Mouse (Mus musculus) spleen, adult 12 weeks (tissue): Measurements from ENCODE around the gene Scfd2.

Experiments
- DNase-seq: peaks from one replicate; pipeline ENCODE4 v3.0.0; 2022; ENCODE audit warnings: low spot score

Scfd2 gene

GRCm38 (mm10) chr5:74240926-74241680 is 290.5 kb downstream of the Scfd2 start:
- no peak for DNase-seq

DNA sequence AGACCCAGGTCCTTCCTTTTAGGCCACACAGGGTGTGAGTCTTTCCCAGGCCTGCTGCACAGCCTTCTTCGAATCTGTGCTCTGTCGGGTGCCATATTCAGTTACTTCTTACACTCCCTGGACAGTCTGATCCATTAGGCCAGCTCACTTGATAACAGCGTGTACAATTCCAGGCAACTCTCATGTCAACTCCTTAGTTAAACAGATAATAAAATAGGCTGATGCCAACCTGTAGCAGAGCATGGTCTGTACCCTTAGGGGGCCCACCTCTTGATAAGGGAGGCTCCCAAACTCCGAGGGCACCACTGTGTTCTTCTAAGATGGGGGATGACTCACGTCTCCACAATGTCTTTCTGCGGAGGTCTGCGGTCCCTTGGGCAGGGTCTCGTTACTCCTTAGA is 291.3 kb downstream of the Scfd2 start:
- DNase-seq: no peak

DNA sequence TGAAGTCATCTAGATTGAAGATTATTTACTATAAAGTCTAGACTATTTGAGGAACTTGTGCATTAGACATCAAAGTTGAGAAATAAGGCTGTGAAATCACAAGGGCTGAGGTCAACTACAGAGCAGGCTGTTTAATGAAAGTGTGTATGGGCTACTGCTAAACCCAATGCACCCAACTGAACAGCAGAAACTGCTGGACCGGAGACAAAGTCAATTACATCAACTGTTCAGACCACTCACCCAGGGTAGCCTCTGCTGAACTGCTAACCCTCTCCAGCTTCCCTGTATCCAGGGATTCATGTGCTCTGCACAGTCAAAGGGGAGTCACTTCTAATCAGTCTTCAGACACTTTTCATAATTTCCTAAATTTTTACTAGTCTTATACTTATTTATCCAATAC is 292.2 kb downstream of the Scfd2 start:
- no peak for DNase-seq

- DNase-seq: no peak
These were observed 297.8 kb downstream of the Scfd2 start for GRCm38 (mm10) chr5:74233808-74234207.

- DNase-seq: no peak
These were observed 301.0 kb downstream of the Scfd2 start for GRCm38 (mm10) chr5:74230525-74230924.

DNA sequence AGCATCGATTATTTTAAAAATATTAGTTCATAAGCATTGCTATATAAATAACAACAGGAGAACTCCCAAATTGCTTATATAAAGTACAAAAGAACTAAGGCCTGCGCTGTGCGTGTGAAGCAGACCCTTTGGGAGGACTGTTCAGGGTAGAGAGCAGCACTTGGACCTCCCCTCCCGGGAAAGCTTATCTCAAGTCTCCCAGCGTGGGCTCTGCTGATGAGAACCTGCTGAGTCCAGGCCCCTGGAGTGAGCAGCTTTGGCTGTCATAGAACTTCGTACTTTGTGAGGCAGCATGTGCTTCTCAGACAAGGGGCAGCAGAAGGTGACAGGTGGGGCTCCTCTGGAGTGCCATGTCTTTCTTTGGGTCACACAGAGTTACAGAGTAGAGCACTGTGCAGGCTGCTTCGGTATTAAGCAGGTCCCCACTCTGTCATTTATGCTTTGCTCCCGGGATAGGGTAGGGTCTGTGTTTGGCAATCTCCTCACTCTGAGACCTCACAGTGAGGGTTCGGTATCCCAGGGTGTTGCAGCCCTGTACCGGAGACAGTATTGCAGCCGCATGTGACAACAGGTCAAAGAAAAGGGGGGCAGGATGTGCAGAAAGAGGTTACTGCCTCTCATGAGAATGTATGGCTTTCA is 301.7 kb downstream of the Scfd2 start:
- DNase-seq: no peak

DNA sequence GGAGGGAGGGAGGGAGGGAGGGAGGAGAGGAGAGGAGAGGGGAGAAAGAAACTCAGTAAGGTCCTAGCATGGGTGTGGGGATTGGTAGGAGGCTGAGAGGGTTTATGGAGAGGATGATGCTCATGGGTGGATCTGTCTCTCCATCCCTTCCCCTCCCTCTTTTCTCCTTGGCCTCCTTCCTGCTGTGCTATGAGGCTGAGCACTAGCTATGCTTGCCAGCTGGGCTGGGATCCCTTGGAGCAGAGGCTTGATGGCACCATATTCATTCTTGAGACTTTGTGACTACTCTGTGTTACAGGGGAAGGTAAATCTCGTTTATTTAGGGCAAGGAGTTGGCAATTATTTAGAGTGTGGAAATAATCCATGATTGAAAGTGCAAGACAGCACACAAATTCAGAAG is 302.6 kb downstream of the Scfd2 start:
- DNase-seq: no peak

GRCm38 (mm10) chr5:74227352-74227751 is 304.2 kb downstream of the Scfd2 start:
- DNase-seq: no peak

GRCm38 (mm10) chr5:74226183-74226582 is 305.4 kb downstream of the Scfd2 start:
- no peak for DNase-seq

DNA sequence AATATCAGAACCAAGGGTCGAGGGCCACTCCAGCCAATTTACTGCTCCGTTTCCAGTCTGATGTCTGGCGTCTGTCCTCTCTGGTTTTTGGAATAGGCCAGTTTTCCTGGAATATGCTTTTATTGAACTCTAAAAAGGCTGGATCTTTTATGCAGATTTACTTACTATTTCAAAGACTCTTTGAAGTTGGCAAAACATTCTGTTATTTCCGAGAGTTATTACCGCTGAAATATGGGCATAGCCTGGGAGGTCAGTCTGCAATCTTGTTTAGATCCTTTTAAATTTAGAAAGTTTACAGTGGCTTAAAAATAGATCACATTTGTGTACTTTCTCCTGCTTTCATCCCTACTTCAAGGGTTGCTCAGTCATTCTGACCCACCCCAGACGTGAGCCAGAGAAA is 307.1 kb downstream of the Scfd2 start:
- no peak for DNase-seq

DNA sequence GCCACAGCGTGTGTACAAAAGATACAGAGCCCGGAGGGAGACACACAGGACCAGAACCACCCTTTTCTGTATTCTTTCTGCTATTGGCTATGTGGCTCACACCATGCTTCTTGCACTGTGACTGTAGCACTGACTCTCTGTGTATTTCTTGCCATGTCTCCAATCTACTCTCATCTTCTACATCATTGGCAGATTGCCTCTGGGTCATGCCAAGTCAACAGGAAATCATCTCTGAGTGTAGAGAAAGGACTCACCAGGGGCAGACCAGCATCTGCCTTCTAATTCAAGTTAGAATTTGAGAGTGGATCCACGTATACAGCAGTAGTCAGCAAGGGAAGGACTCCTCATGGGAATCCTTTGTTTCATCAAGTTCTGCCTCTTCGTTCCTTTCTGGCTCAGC is 308.9 kb downstream of the Scfd2 start:
- DNase-seq: no peak

DNA sequence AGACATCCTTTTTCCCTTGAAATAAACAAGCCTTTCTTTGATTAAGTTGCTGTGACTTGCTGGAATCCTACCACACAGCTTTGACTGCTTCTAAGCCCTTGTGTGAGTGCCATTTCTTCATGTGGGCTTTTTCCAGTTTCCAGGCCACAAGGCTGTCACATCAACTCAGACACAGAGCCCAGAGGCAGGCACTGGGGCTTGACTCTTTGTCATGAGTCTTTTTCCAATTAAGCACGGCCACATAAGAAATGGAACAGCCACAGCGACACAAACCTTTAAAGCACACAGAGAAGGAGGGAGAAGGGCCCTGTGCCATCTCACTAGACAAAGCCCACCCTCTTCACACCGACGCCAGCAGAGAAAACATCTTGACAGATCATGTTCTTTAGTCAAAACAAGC is 313.0 kb downstream of the Scfd2 start:
- no peak for DNase-seq

DNA sequence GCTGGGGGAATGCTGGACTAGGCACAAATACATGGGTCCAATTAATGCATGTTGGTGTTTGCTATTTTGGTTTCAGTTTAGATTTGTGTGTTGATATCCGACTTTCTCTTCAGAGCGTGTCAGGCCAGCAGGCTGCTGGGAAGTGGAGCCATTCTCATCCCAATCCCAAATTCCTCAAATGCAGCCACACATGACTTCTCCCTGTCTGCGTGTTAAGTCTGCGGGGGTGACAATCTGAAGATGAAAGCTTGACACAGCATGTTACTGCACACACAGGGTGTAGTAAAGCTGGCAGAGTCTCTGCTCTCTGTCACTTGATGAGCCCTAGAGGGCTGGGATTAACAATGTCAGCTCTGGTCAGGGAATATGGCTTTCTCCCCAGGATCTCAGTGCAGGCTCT is 316.4 kb downstream of the Scfd2 start:
- no peak for DNase-seq

GRCm38 (mm10) chr5:74214501-74215110 is 317.0 kb downstream of the Scfd2 start:
- no peak for DNase-seq

- DNase-seq: no peak
These were observed 320.2 kb downstream of the Scfd2 start for GRCm38 (mm10) chr5:74211346-74211745.

GRCm38 (mm10) chr5:74209640-74210039 is 321.9 kb downstream of the Scfd2 start:
- no peak for DNase-seq

GRCm38 (mm10) chr5:74208438-74208837 is 323.1 kb downstream of the Scfd2 start:
- no peak for DNase-seq

- DNase-seq: no peak
These were observed 324.4 kb downstream of the Scfd2 start for GRCm38 (mm10) chr5:74207209-74207608.

- DNase-seq: no peak
These were observed 324.9 kb downstream of the Scfd2 start for GRCm38 (mm10) chr5:74206649-74207048.

GRCm38 (mm10) chr5:74206038-74206437 is 325.5 kb downstream of the Scfd2 start:
- DNase-seq: no peak

- no peak for DNase-seq
These were observed 326.1 kb downstream of the Scfd2 start for GRCm38 (mm10) chr5:74205509-74205908.

DNA sequence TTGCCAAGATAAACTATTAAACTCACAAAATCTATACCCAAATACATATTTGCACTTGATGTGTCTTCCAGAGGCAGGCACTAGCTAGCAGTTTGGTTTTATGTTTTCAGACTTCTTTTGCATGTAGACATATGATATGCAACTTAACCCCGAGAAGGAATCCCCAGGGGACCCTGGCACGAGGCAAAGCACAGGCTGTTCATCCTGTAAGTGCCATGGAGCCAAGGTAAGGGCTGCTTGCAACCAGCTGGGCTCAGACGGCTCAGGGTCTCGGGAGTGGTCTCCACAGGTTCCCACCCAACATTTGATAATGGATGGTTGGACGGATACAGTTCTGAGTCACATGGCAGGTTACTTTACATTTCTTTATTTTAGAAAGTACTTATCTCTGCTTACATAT is 327.1 kb downstream of the Scfd2 start:
- no peak for DNase-seq

DNA sequence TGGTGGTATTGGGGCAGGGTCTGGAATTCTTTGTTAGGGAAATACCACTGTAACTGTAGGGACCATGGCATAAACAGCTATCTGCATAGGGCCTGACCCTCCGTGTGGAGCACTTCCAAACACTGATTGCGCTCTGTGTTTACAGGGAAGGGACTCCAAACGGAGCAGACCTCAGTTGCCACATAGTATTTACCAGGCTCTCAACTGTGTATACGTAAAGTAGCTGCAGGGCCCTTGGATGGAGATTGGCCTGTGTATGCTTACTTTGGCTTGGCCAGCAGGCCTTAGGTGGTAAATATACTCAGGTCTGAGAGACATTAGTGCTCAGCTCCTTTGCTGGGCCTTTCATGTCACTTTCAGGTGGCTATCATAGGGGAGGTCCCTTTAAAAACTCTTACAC is 329.0 kb downstream of the Scfd2 start:
- no peak for DNase-seq
